Comparison of ENCODE assay signal across 7 mouse cellular contexts in the genomic region with DNA sequence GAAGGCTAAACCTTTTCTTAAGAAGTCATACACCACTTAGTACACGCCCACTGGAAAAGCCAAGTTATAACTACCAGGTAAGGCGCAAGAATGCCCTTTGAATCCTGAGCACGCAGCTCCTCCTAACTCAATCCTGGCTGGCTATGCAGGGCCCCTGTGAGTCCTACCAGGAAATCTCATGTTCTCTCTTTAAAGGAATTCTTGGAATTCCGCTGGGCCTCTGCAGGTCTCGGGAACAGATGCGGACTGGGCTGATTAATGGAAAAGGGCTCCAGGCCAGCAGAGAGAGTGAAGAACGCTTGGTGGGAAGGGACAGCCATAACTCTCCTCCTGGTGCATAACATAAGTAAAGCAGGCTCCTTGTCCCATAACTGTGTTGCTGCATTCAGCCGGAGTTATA. TPM values are rescaled to one million over a fixed set of nuclear protein-coding genes. Genes with fewer than 3 reads are reported as not detected.
DNase-seq lines count a peak whose midpoint lies in the region; ATAC-seq lines count a peak whose summit lies in the region.

No protein-coding gene starts in this region.

- DNase-seq in ovary, postnatal 14 days (ENCODE audit: low spot score): peak; percentile 18
- no peak for DNase-seq in ovary, postnatal 36 days (ENCODE audit: low spot score)
- peak; percentile 43 for DNase-seq in gastrocnemius, postnatal 14 days
- DNase-seq in limb, embryonic 11.5 days (ENCODE audit: low spot score): peak; percentile 81
- DNase-seq in right cerebral cortex, postnatal 36 days (ENCODE audit: low spot score in 2 of 2): no peak
- DNase-seq in spleen, postnatal 10 days (ENCODE audit: low spot score in 2 of 2): no peak
- no peak for DNase-seq in midbrain, embryonic 14.5 days

- no peak overlapping the region for H3K4me3 ChIP-seq in limb, embryonic 11.5 days (ENCODE audit: low read depth, low read length)
- H3K4me3 ChIP-seq in midbrain, embryonic 14.5 days (replicated peaks; ENCODE audit: low read depth, low read length): no peak overlapping the region

- H3K27me3 ChIP-seq in limb, embryonic 11.5 days (ENCODE audit: control insufficient read depth, insufficient read depth, low read length): no peaks in the 10 kb centered on the region
- H3K27me3 ChIP-seq in midbrain, embryonic 14.5 days (ENCODE audit: control insufficient read depth, insufficient read depth, low read length): no peaks in the 10 kb centered on the region

- ATAC-seq in limb, embryonic 11.5 days (ENCODE audit: insufficient number of reproducible peaks, low FRiP score, low TSS enrichment, low read depth): peak; percentile 55; the same call in 1 of the 2 replicates
- ATAC-seq in midbrain, embryonic 14.5 days (ENCODE audit: low FRiP score, low TSS enrichment): no peak

- peaks cover 53% of the 10 kb centered on the region for H3K4me1 ChIP-seq in limb, embryonic 11.5 days (ENCODE audit: control insufficient read depth, insufficient read depth, low read length)
- peaks cover 21% of the 10 kb centered on the region for H3K4me1 ChIP-seq in midbrain, embryonic 14.5 days (ENCODE audit: control insufficient read depth, insufficient read depth, low read length)

- intact Hi-C loops in gastrocnemius, postnatal 14 days (cut with DNase I; ENCODE audit: low total_unique reads): no loop called here

- H3K9ac ChIP-seq in limb, embryonic 11.5 days (ENCODE audit: low read length): no peak overlapping the region
- H3K9ac ChIP-seq in midbrain, embryonic 14.5 days (replicated peaks; ENCODE audit: low read length): no peak overlapping the region

- H3K9me3 ChIP-seq in limb, embryonic 11.5 days (ENCODE audit: control insufficient read depth, low read length): no peaks in the 10 kb centered on the region
- H3K9me3 ChIP-seq in midbrain, embryonic 14.5 days (ENCODE audit: control insufficient read depth, low read length): no peaks in the 10 kb centered on the region

- H3K36me3 ChIP-seq in limb, embryonic 11.5 days (ENCODE audit: control insufficient read depth, insufficient read depth, low read length): no peaks in the 10 kb centered on the region
- H3K36me3 ChIP-seq in midbrain, embryonic 14.5 days (ENCODE audit: control insufficient read depth, insufficient read depth, low read length): no peaks in the 10 kb centered on the region

- H3K4me2 ChIP-seq in limb, embryonic 11.5 days (ENCODE audit: low read depth, severe bottlenecking): peak overlapping the region; percentile 25; the same call in 1 of the 2 replicates
- no peak overlapping the region for H3K4me2 ChIP-seq in midbrain, embryonic 14.5 days (ENCODE audit: low read length)

- 3% methylated on average over 8 of the region's 8 CpGs for WGBS in limb, embryonic 11.5 days
- 26% methylated on average over 8 of the region's 8 CpGs for WGBS in midbrain, embryonic 14.5 days

- H3K27ac ChIP-seq in limb, embryonic 11.5 days (replicated peaks; ENCODE audit: low read depth, low read length): peak overlapping the region; percentile 79
- H3K27ac ChIP-seq in midbrain, embryonic 14.5 days (replicated peaks; ENCODE audit: low read depth, low read length): no peak overlapping the region

RNA-seq across cellular contexts. Expression of a gene that starts 46.3 kb away (rescaled TPM):
- total RNA-seq in gastrocnemius, postnatal 14 days (2021): 10 to 100 TPM in 1 of 2 experiments, 1 to 10 TPM in 1; 7.9 to 12.3 TPM
- 8.3 and 9.3 TPM in 2 replicates for polyA plus RNA-seq in limb, embryonic 11.5 days (2014; fragmentation: Nextera tagmentation; extraction: Ambion mirVana)
- polyA plus RNA-seq in midbrain, embryonic 14.5 days (2014; fragmentation: Nextera tagmentation; extraction: Ambion mirVana): 5.2 and 5.4 TPM in 2 replicates

Comparison
In these comparisons a context has a peak if more than half of its experiments do, and no peak if none do; other contexts are left out.
1. DNase-seq: peak in ovary, postnatal 14 days (single experiment), gastrocnemius, postnatal 14 days (single experiment) and limb, embryonic 11.5 days (single experiment); none in ovary, postnatal 36 days (single experiment), right cerebral cortex, postnatal 36 days (0 of 2), spleen, postnatal 10 days (0 of 2) and midbrain, embryonic 14.5 days (single experiment).